Mouse (Mus musculus) cerebellum, postnatal 4 days (tissue): ENCODE data around the gene Camk2n2.

ENCODE experiments used
- DNase-seq, 2 experiments: peaks; one replicate each; pipeline ENCODE4 v3.0.0; 2022; ENCODE audit warnings: low spot score in 2 of 2, mixed read lengths in 1 of 2

Gene Camk2n2

DNA sequence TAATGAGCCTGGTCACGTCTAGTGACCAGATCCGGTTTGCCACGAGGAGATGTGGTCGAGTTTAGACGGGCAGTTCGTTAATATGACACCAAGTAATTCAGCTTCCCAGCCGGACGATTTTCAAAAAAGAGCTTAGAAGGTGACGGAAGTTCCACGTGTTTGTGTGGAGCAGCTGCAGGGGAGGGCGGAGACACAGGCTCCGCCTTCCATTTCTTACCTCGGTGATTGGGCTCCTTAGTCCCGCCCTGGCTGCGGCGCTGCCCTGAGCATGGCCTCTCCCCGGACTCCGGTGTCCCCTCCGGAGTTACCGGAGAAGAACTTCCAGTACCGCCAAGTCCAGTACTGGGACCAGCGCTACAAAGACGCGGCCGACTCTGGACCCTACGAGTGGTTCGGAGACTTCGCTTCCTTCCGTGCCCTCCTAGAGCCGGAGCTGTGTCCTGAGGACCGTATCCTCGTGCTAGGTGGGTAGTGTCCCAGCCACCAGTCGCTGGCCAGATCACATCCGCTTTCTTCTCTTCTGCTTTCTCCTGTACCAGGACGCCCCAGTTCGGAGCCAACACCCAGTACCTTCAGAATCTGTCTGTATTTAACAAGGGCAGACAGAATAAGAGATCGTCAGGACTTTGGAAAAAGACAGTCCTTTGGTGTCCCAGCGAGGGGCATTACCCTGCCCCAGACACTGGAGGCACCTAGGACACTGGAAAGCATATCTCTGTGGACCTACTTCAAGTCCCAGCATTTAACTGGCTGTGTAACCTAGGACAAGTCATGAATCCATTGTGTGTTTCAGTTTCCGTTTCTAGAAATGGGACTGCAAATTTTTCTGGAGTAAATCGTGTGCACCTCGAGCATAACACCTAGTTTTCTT is 9.5 kb downstream of the Camk2n2 start, which contains the start of the genes Eef1akmt4, Gm49333 and Alg3:
Gene Eef1akmt4, plus strand, starts transcription at position 237 of the 871 bp plus-strand sequence.
Gene Gm49333, plus strand, starts transcription at position 254 of the 871 bp plus-strand sequence.
Gene Alg3, minus strand, starts transcription at position 379 of the 871 bp plus-strand sequence.
- peak; percentile 58 to 77 for DNase-seq

DNA sequence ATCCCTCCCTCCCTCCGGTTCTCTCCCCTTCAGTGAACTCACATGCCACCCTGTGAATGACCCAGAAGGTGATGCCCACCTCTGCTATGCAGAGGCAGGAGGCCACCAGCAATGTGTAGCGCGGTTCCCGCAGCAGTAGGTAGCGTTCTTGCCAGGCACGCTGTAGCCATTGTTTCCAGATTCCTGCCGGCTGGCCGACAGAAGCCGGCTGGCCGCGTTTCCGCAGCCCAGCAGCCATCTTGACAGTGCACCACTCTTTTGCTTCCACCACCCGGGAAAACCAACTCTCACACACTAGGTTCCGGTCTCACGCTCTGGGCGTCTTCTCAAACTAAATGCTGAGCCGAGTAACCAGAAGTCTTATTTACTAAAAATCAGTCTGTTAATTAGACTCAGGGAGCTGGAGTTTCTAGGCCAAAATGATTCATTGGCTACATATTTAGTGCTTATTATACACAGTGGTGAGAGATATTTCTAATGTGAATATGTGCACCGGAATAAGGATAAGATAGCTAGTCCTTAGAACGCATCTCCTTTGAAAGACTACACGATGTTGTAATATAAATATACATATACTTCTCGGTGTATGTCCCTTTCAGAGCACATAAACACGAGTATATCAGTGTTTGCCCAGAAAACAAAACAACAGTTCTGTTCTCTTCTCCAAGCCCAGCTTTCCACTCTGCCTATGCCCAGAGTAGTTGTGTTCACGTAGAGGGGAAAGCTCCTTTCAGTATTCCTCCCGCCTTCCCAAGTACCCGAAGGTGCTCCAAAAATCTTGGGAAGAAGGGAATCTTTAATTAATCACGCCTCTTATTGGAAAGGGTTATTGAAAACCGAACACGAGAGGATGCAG is 10.4 kb downstream of the Camk2n2 start:
- DNase-seq, result peak; percentile 49 to 82

DNA sequence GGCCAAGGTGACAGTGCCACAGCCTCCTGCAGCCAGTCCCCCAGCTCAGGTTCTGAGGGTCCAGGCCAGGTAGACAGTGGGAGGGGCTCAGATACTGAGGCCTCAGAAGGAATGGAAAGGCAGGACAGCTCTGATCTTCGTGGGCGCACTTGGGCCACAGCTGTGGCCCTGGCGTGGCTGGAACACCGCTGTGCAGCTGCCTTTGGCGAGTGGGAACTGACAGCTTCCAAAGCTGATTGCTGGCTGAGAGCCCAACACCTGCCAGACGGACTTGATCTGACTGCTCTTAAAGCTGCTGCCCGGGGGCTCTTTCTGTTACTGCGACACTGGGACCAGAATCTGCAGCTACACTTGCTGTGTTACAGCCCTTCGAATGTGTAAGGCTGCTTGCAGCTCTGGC is 16.4 kb downstream of the Camk2n2 start:
- no peak for DNase-seq

DNA sequence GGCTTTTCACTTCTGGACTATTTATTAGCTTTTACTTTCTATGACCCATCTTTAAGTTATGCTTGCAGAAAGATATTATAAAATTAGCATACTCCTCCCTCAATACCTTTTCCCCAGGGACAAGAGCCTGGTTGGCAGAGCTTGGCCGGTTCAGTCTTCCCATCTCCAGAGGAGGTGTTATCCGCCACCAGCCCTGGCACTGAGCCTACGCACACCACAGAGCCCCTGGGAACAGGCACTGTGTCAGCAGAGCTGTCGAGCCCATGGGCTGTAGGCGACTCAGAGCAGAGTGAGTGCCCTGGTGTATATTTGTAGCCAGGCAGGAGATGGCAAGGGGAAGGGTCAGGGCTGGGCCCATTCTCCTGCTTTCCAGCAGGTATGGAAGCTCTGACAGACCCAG is 20.6 kb downstream of the Camk2n2 start:
- no peak for DNase-seq

DNA sequence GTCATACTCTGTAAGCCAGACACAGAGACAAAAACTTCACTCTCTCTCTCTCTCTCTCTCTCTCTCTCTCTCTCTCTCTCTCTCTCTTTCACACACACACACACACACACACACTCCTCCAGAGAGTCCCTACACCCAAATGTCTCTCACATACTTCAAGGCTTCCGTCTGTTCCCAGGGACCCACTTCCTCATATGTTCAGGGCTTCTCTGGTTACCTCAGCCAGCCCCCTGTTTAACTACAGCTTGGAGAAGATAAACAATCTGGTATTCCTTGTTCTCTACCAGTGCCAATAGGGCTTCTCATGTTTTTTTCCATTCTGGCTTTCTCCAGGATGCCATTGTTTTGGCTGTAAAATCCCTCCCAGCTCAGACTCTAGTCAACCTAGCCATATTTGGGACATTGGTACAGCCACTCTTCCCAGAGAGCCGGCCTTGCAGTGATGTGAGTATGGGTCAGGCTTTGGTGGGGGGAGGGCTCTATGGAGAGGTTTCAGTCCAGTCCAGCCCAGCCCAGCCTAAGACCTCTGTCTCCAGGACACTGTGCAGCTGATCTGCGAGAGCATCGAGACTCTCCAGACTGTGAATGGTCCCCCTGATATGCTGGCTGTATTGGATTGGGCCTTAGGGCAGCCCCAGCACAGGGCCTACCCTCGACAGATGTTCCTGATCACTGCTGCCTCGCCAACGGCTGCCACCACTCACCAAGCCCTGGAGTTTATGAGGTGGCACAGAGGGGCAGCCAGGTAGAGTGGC is 24.2 kb downstream of the Camk2n2 start:
- DNase-seq, result no peak

DNA sequence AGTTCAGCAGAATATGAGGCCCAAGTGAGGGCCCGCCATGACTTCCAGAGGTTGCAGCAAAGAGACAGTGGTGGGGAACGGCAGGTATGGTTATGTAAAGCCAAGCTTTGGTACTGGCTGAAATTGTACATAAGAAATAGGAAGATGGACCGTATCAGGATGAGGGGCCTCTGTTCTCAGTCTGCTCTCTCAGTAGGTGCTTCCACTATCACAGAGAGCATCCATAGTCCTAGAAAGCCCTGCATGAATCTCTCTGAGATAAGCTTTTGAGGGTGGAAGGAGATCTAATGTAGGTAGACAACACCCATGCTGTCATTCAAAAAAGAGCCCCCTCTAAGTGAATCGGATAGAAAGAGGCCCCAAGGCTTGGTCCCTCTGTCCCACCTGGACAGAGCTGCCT is 25.4 kb downstream of the Camk2n2 start:
- DNase-seq, result no peak

DNA sequence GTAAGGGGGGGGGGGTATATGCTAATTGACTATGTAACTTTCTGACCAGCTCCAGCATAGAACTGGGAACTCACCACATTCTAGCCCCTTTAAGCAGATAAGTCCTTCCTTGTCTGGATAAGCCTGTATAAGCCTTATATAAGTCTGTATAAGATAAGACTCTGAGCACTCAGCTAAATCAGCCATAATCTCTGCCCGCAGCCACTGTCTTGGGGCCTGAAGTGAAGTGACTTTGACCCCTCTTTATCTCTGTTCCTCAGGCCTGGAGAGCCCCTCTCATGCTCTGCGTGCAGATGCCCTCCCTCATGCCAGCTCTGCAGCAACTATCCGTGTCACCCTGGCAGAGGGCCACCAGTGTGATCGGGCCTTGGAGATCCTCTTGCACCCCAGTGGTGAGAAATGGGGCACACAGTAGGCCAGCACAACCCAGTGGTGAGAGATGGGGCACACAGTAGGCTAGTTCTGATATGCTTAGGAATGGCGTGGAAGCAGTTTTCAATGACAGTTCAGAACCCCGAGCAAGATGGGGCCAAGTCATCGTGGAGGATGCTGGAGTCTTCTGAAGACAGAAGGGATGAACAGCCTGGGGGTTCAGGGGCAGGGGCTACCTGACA is 25.9 kb downstream of the Camk2n2 start:
- no peak for DNase-seq

DNA sequence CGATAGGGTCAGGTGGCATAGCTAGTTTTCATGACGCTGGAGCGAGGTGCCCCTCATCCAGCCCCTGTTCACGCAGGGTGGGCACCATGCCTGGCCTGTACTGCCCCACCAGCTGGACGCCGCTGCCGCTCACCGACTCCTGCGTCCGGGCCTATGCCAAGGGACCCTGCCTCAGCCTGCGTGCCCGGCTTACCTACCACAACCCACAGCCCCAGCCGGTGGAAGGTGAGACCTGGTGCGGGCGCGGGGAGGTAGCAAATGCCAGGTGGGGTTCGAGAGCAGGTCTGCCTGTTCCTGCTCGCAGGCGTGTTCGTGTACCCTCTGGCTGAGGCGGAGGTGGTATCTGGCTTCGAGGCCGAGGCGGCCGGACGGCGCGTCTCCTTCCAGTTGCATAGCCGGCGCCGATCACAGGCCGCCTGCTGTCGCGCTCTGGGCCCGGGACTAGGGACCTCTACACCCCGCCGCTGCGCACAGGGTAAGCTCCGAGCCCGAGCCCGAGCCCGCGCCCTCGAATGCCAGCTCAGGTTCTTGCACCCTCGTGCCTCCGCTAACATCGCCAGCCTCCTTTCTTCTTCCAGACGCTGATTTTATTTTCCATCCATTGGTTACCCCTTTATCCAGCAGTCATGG is 29.9 kb downstream of the Camk2n2 start:
- DNase-seq, result no peak

DNA sequence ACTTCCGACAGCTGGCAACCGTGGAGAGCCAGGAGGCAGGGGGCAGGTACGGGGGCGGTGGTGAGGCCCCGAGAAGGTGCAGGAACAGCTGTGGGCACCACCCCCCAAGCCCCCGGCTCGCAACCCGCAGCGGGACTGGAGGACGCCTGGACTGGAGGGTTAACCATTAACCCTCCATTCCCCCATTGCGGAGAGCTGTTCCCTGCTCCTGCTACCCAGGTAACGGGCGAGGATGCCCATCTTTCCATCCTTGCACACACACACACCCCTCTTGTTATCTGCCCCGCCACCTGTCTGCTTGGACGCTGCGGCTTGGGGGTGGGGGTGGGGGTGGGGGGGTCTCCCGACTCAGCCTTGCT is 30.4 kb downstream of the Camk2n2 start:
- DNase-seq, result no peak

DNA sequence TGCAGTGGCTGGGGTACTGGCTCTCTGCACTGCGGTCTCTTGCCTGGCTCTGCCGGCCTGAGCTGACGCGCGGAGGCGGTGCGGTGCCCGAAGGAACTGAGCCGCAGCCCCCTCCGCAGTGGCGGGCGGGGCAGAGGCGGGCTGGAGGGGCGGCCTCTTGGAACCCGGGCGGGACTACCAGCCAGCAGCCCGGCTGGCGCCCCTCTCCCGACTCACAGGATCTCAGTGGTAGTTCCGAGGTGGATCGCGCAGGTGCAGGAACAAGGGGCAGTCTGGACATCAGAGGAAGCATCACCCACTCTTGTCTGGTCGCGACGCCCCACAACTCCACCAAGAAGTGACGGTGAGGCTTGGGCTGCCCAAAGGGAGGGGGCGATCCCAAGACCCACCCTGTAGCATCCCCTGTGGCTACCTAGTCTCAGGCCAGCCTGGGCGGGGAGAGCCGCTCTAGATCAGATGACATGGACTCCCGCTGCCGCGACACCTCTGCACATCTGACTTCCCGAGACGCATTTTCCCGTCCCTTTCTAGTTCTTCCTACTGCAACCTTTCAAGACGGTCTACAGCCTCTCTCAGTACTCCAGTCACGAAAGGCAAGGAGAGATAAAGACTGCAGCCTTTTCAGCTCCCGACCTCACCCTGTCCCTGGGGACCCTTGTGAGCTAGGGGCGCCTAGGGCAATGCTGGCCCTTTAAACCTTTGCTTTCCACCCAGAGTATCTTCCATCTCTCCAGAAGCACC is 31.0 kb downstream of the Camk2n2 start:
- DNase-seq, result peak in 1 of 2 experiments; percentile 66

DNA sequence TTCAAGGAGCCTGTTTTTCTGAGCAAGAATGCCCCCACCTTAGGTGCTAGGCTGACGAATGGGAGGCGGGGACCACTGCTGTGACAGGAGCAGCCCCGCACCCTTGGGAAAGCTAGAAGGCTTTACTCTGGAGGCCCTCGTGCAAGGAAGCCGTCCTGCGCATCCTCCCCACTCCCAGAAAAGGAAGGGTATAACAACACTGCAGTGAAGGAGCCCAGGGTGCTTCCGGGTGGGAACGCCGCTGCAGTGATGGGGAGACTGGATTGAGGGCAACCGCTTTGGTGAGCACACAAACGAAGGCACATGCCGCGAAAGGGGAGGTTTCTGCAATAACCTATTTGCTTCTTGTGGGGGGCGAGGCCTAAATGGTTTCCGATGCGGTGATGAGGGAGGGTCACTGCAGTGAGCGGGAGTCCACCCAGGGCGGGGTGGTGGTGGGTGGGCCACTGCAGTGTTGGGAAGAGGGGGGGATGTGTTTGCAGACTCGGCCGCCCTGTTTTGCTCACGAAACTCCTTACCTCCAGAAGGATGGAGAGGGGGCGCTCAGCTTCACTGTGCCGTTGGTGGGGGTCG is 31.6 kb downstream of the Camk2n2 start, which contains the start of gene Vwa5b2:
Gene Vwa5b2, plus strand, starts transcription at position 106 of the 573 bp plus-strand sequence.
- peak in 1 of 2 experiments; percentile 19 for DNase-seq
